ENCODE assay signal across 8 mouse cellular contexts in genomic region chr17:68837013-68837858, GRCm38 (mm10). TPM values are rescaled to one million over a fixed set of nuclear protein-coding genes. Genes with fewer than 3 reads are reported as not detected.
DNase-seq lines count a peak whose midpoint lies in the region; ATAC-seq and TF ChIP-seq lines count a peak whose summit lies in the region.

No protein-coding gene starts in this region.

- peak overlapping the region; percentile 63 for H3K4me3 ChIP-seq in forebrain, postnatal 0 days (ENCODE audit: low read depth, low read length)
- peak overlapping the region; percentile 62 for H3K4me3 ChIP-seq in hindbrain, embryonic 12.5 days
- H3K4me3 ChIP-seq in neural tube, embryonic 15.5 days (replicated peaks) = peak overlapping the region; percentile 71

- peaks cover 9% of the 10 kb centered on the region; the same call in 1 of the 2 replicates for H3K4me1 ChIP-seq in forebrain, postnatal 0 days (ENCODE audit: insufficient read depth)
- H3K4me1 ChIP-seq in hindbrain, embryonic 12.5 days = peaks cover 24% of the 10 kb centered on the region
- peaks cover 45% of the 10 kb centered on the region for H3K4me1 ChIP-seq in neural tube, embryonic 15.5 days

- no peak for TF ChIP-seq CTCF in forebrain, postnatal 0 days (IDR thresholded peaks at IDR 0.05; ENCODE audit: low read depth)

- peak; percentile 71 for ATAC-seq in forebrain, postnatal 0 days
- ATAC-seq in hindbrain, embryonic 12.5 days (ENCODE audit: low FRiP score) = peak; percentile 86
- peak; percentile 80 for ATAC-seq in neural tube, embryonic 15.5 days (ENCODE audit: low FRiP score)

- H3K36me3 ChIP-seq in forebrain, postnatal 0 days (ENCODE audit: insufficient read depth) = no peaks in the 10 kb centered on the region
- no peaks in the 10 kb centered on the region for H3K36me3 ChIP-seq in hindbrain, embryonic 12.5 days
- H3K36me3 ChIP-seq in neural tube, embryonic 15.5 days = no peaks in the 10 kb centered on the region

- H3K9me3 ChIP-seq in forebrain, postnatal 0 days (ENCODE audit: low read length) = no peaks in the 10 kb centered on the region
- H3K9me3 ChIP-seq in hindbrain, embryonic 12.5 days (replicated peaks) = no peaks in the 10 kb centered on the region
- H3K9me3 ChIP-seq in neural tube, embryonic 15.5 days (replicated peaks) = no peaks in the 10 kb centered on the region

- WGBS in forebrain, postnatal 0 days = 3% methylated on average over 71 of the region's 72 CpGs
- under 1% methylated on average over 63 of the region's 72 CpGs for WGBS in hindbrain, embryonic 12.5 days
- WGBS in neural tube, embryonic 15.5 days = under 1% methylated on average over 68 of the region's 72 CpGs

- H3K27ac ChIP-seq in forebrain, postnatal 0 days (ENCODE audit: low read depth, low read length) = peak overlapping the region; percentile 81
- peak overlapping the region; percentile 2; the same call in 1 of the 2 replicates for H3K27ac ChIP-seq in hindbrain, embryonic 12.5 days
- peak overlapping the region; percentile 65 for H3K27ac ChIP-seq in neural tube, embryonic 15.5 days (replicated peaks)

- peak; percentile 18 for DNase-seq in cerebellum, adult 9-11 months
- no peak for DNase-seq in cerebellum, adult 11-12 months
- peak; percentile 61 for DNase-seq in brain, adult 2 months (ENCODE audit: low read depth, low spot score)
- peak; percentile 67 for DNase-seq in forebrain, postnatal 0 days
- DNase-seq in left cerebral cortex, postnatal 4 days = peak; percentile 73
- DNase-seq in spleen, postnatal 36 days (ENCODE audit: low spot score in 2 of 2) = no peak

- H3K4me2 ChIP-seq in forebrain, postnatal 0 days (ENCODE audit: low read depth) = peak overlapping the region; percentile 84
- peak overlapping the region; percentile 79 for H3K4me2 ChIP-seq in hindbrain, embryonic 12.5 days (replicated peaks)
- H3K4me2 ChIP-seq in neural tube, embryonic 15.5 days = peak overlapping the region; percentile 91

- H3K27me3 ChIP-seq in forebrain, postnatal 0 days (ENCODE audit: insufficient read depth, low read length) = no peaks in the 10 kb centered on the region
- H3K27me3 ChIP-seq in hindbrain, embryonic 12.5 days = peaks cover 60% of the 10 kb centered on the region
- H3K27me3 ChIP-seq in neural tube, embryonic 15.5 days (replicated peaks) = peaks cover 20% of the 10 kb centered on the region

- intact Hi-C loops in left cerebral cortex, postnatal 4 days (cut with DNase I) = loop anchor here (10.0 kb wide), 1 partner anchor 552 kb away; no protein-coding TSS in a partner anchor

- H3K9ac ChIP-seq in forebrain, postnatal 0 days = peak overlapping the region; percentile 76
- peak overlapping the region; percentile 70 for H3K9ac ChIP-seq in hindbrain, embryonic 12.5 days
- H3K9ac ChIP-seq in neural tube, embryonic 15.5 days (replicated peaks) = peak overlapping the region; percentile 69

RNA-seq across cellular contexts. Expression of gene Tmem200c, which starts 10.8 kb away (rescaled TPM):
- 9.6 and 12.9 TPM in 2 replicates for total RNA-seq in forebrain, postnatal 0 days (2014; rRNA removed)
- polyA plus RNA-seq in forebrain, postnatal 0 days (2015; fragmentation: Nextera tagmentation; extraction: Ambion mirVana) = 1.7 and 2.0 TPM in 2 replicates
- polyA plus RNA-seq in hindbrain, embryonic 12.5 days (2016; fragmentation: Nextera tagmentation; extraction: Ambion mirVana) = 3.5 TPM in 2 replicates
- 10 to 100 TPM; 16.6 to 20.1 TPM for total RNA-seq in left cerebral cortex, postnatal 4 days (2021)
- polyA plus RNA-seq in neural tube, embryonic 15.5 days (2015; fragmentation: Nextera tagmentation; extraction: Ambion mirVana) = 2.9 and 3.7 TPM in 2 replicates

Comparison
In these comparisons a context has a peak if more than half of its experiments do, and no peak if none do; other contexts are left out.
1. DNase-seq: peak in cerebellum, adult 9-11 months (single experiment), brain, adult 2 months (single experiment), forebrain, postnatal 0 days (single experiment) and left cerebral cortex, postnatal 4 days (single experiment); none in cerebellum, adult 11-12 months (single experiment) and spleen, postnatal 36 days (0 of 2).
2. H3K27ac ChIP-seq: peak in every context shown above with its lines; median percentile 81 in forebrain, postnatal 0 days; 65 in neural tube, embryonic 15.5 days; 2 in hindbrain, embryonic 12.5 days.
3. Peak in every context shown above with its lines, with median percentiles within 50 percentile points of each other: ATAC-seq, H3K4me2 ChIP-seq, H3K4me3 ChIP-seq and H3K9ac ChIP-seq.